Mouse (Mus musculus) thymus, adult 2 months (tissue): Measurements from ENCODE around the gene Pcsk4. TPM values are rescaled to one million over a fixed set of nuclear protein-coding genes. Genes with fewer than 3 reads are reported as not detected.

Source experiments
- DNase-seq: peaks from one replicate; pipeline ENCODE4 v3.0.0; 2021
- H3K27ac ChIP-seq: fragments of 200-500 bp; 2 replicates; pipeline ENCODE4 v1.5.1; 2012; ENCODE audit warnings: low read length, control low read depth; ENCODE audit not compliant: control insufficient read depth, insufficient read depth
- H3K27me3 ChIP-seq: fragments of 200-500 bp; 2 replicates; pipeline ENCODE4 v1.6.1; 2012; ENCODE audit warnings: mild to moderate bottlenecking, low read length, moderate library complexity, mixed read lengths; ENCODE audit not compliant: control insufficient read depth, insufficient read depth
- H3K36me3 ChIP-seq: fragments of 200-500 bp; 2 replicates; pipeline ENCODE4 v1.6.1; 2012; ENCODE audit warnings: mild to moderate bottlenecking, low read length, moderate library complexity; ENCODE audit not compliant: control insufficient read depth, insufficient read depth
- H3K4me1 ChIP-seq: fragments of 200-500 bp; replicated peaks from 2 replicates; pipeline ENCODE4 v1.6.1; 2012; ENCODE audit warnings: low read length; ENCODE audit not compliant: control insufficient read depth, insufficient read depth
- H3K4me3 ChIP-seq: fragments of 200-500 bp; 2 replicates; pipeline ENCODE4 v1.5.1; 2012; ENCODE audit warnings: mild to moderate bottlenecking, low read length, control low read depth, moderate library complexity; ENCODE audit not compliant: control insufficient read depth, insufficient read depth
- CTCF ChIP-seq: fragments of 200-500 bp; IDR thresholded peaks from 2 replicates; pipeline ENCODE4 v1.5.1; 2012; ENCODE audit warnings: mild to moderate bottlenecking, control low read depth, low read length, moderate library complexity, borderline replicate concordance; ENCODE audit not compliant: control insufficient read depth, poor library complexity, insufficient read depth; ENCODE audit errors: extremely low read depth
- POLR2A ChIP-seq: fragments of 200-500 bp; IDR thresholded peaks from 2 replicates; pipeline ENCODE4 v1.6.1; 2012; ENCODE audit warnings: mild to moderate bottlenecking, low read length, control low read depth, moderate library complexity; ENCODE audit not compliant: control insufficient read depth, poor library complexity, insufficient read depth; ENCODE audit errors: extremely low read depth
- WGBS: fragments of 180-500 bp; shearing (Covaris S2); methylation state at CpG from one replicate; pipeline ENCODE4 v1.1.7; 2018; 5-methylcytosine and 5-hydroxymethylcytosine counted together
- polyA plus RNA-seq: library from polyadenylated mRNA; depleted of rRNA; stranded (reverse); fragments of >200 nt; gene quantifications from 2 replicates; pipeline ENCODE4 v1.2.3, GENCODE M21; 2012

Gene Pcsk4
- polyA plus RNA-seq, 1 experiment: 11.7 TPM

- Histone ChIP-seq H3K4me3 (no peak overlapping the region), H3K4me1 (peaks cover 12% of the 10 kb centered on the region), H3K36me3 (no peaks in the 10 kb centered on the region), H3K27me3 (no peaks in the 10 kb centered on the region; the same call in 1 of the 2 replicates), H3K27ac (no peak overlapping the region)
- 42% methylated on average over 12 of the region's 12 CpGs for WGBS
- no peak for DNase-seq
- no peak for TF ChIP-seq CTCF
- TF ChIP-seq POLR2A: no peak
These were observed 7.0 kb upstream of the Pcsk4 start for GRCm38 (mm10) chr10:80336263-80336662.

- Histone ChIP-seq H3K36me3 (no peaks in the 10 kb centered on the region), H3K27me3 (peaks cover 4% of the 10 kb centered on the region; the same call in 1 of the 2 replicates), H3K4me3 (no peak overlapping the region), H3K27ac (no peak overlapping the region), H3K4me1 (peaks cover 16% of the 10 kb centered on the region)
- TF ChIP-seq POLR2A (no peak), CTCF (no peak)
- no peak for DNase-seq
- WGBS: 86% methylated on average over 5 of the region's 5 CpGs
These were observed 3.3 kb upstream of the Pcsk4 start for GRCm38 (mm10) chr10:80332525-80332989.

- Histone ChIP-seq H3K4me3 (no peak overlapping the region), H3K27me3 (peaks cover 4% of the 10 kb centered on the region; the same call in 1 of the 2 replicates), H3K27ac (no peak overlapping the region), H3K4me1 (peaks cover 16% of the 10 kb centered on the region), H3K36me3 (no peaks in the 10 kb centered on the region)
- TF ChIP-seq CTCF: no peak
- TF ChIP-seq POLR2A: no peak
- whole genome bisulfite sequencing: 85% methylated on average over 10 of the region's 10 CpGs
- DNase-seq: no peak
These were observed 2.6 kb upstream of the Pcsk4 start for GRCm38 (mm10) chr10:80331636-80332524.

- Histone ChIP-seq H3K4me1 (peaks cover 12% of the 10 kb centered on the region), H3K4me3 (no peak overlapping the region), H3K27me3 (peaks cover 4% of the 10 kb centered on the region; the same call in 1 of the 2 replicates), H3K27ac (no peak overlapping the region), H3K36me3 (no peaks in the 10 kb centered on the region)
- no peak for TF ChIP-seq POLR2A
- DNase-seq: no peak
- WGBS: 87% methylated on average over 2 of the region's 2 CpGs
These were observed 1.6 kb upstream of the Pcsk4 start for GRCm38 (mm10) chr10:80330888-80331287.

GRCm38 (mm10) chr10:80330084-80330483, 786 bp upstream of the Pcsk4 start:
- DNase-seq: no peak
- WGBS: 3% methylated on average over 41 of the region's 41 CpGs

GRCm38 (mm10) chr10:80325045-80325444, 4.3 kb downstream of the Pcsk4 start:
- Histone ChIP-seq H3K36me3 (no peaks in the 10 kb centered on the region), H3K27me3 (peaks cover under 1% of the 10 kb centered on the region; the same call in 1 of the 2 replicates), H3K27ac (no peak overlapping the region), H3K4me3 (no peak overlapping the region), H3K4me1 (peaks cover 36% of the 10 kb centered on the region)
- no peak for DNase-seq
- TF ChIP-seq CTCF: no peak
- 95% methylated on average over 21 of the region's 21 CpGs for WGBS

More at GRCm38 (mm10) chr10:80330084-80330483, 786 bp upstream of the Pcsk4 start:
- Histone ChIP-seq H3K36me3 (no peaks in the 10 kb centered on the region), H3K27me3 (peaks cover 4% of the 10 kb centered on the region; the same call in 1 of the 2 replicates), H3K4me3 (peak overlapping the region; percentile 44), H3K27ac (no peak overlapping the region), H3K4me1 (peaks cover 9% of the 10 kb centered on the region)
- TF ChIP-seq POLR2A (no peak), CTCF (no peak)
